Mouse (Mus musculus) cortical plate, adult 2 months (tissue): ENCODE measurements around the gene Ccdc122.

ENCODE experiments used
- CTCF ChIP-seq: fragments of 200-500 bp; IDR thresholded peaks from 2 replicates; pipeline ENCODE4 v1.5.1; 2011; ENCODE audit warnings: mild to moderate bottlenecking, control low read depth, low read length; ENCODE audit not compliant: insufficient read depth; ENCODE audit errors: extremely low read depth
- POLR2A ChIP-seq: fragments of 200-500 bp; IDR thresholded peaks from 2 replicates; pipeline ENCODE4 v1.6.1; 2011; ENCODE audit warnings: mild to moderate bottlenecking, low read length, control low read depth; ENCODE audit not compliant: insufficient read depth; ENCODE audit errors: extremely low read depth

GRCm38 (mm10) chr14:77004740-77005139, 31.8 kb upstream of the Ccdc122 start:
- TF ChIP-seq CTCF, result no peak
- TF ChIP-seq POLR2A, result no peak
